ENCODE assay signal across 14 mouse cellular contexts in genomic region chr10:95355678-95356268, GRCm38 (mm10). TPM values are rescaled to one million over a fixed set of nuclear protein-coding genes. Genes with fewer than 3 reads are reported as not detected.
A peak's percentile ranks its signal among the peaks of the same experiment; 100 is the strongest.
DNase-seq lines count a peak whose midpoint lies in the region; ATAC-seq lines count a peak whose summit lies in the region.
"Had no signal": no experiment of that assay in that cellular context is flagged by ENCODE, and none has a peak within 500 bp of the region (broad histone marks: within the 10 kb centered on the region; RNA-seq: fewer than 3 reads in every experiment).

No protein-coding gene starts in this region.

- no peaks in the 10 kb centered on the region for H3K36me3 ChIP-seq in neural tube, embryonic 15.5 days
- no peaks in the 10 kb centered on the region for H3K36me3 ChIP-seq in hindbrain, embryonic 16.5 days (ENCODE audit: control insufficient read depth, insufficient read depth, low read length)
- H3K36me3 ChIP-seq in forebrain, embryonic 10.5 days (replicated peaks): no peaks in the 10 kb centered on the region
- H3K36me3 ChIP-seq: heart, embryonic 13.5 days; kidney, embryonic 15.5 days; limb, embryonic 12.5 days had no signal

- H3K9ac ChIP-seq in neural tube, embryonic 15.5 days (replicated peaks): no peak overlapping the region
- no peak overlapping the region for H3K9ac ChIP-seq in hindbrain, embryonic 16.5 days (ENCODE audit: low read depth, low read length)
- H3K9ac ChIP-seq: heart, embryonic 13.5 days; kidney, embryonic 15.5 days; limb, embryonic 12.5 days had no signal

- DNase-seq in embryo, embryonic 10.5 days (ENCODE audit: low spot score): peak; percentile 14
- no peak for DNase-seq in embryo, embryonic 10 days (ENCODE audit: low spot score)
- DNase-seq in neural tube, embryonic 10.5 days (ENCODE audit: extremely low spot score, low spot score): peak; percentile 30
- no peak for DNase-seq in left cerebral cortex, adult 11 months (ENCODE audit: low spot score)
- DNase-seq in forebrain, embryonic 10.5 days (ENCODE audit: extremely low spot score, low spot score): no peak
- DNase-seq in frontal cortex, adult 2 months (ENCODE audit: extremely low spot score in 1 of 2, low spot score in 1 of 2): no peak
- DNase-seq: gastrocnemius, postnatal 25 days; right cerebral cortex, postnatal 14 days; thymus, adult 18-20 months had no signal

- H3K4me2 ChIP-seq in neural tube, embryonic 15.5 days: no peak overlapping the region
- H3K4me2 ChIP-seq in hindbrain, embryonic 16.5 days (ENCODE audit: low read length): no peak overlapping the region
- H3K4me2 ChIP-seq: heart, embryonic 13.5 days; kidney, embryonic 15.5 days; limb, embryonic 12.5 days had no signal

- ATAC-seq in neural tube, embryonic 15.5 days (ENCODE audit: low FRiP score): no peak; the same call in 1 of the 2 replicates
- peak; percentile 77 for ATAC-seq in hindbrain, embryonic 16.5 days

- peaks cover 5% of the 10 kb centered on the region for H3K4me1 ChIP-seq in neural tube, embryonic 15.5 days
- peaks cover 4% of the 10 kb centered on the region; the same call in 1 of the 2 replicates for H3K4me1 ChIP-seq in hindbrain, embryonic 16.5 days (ENCODE audit: control insufficient read depth, insufficient read depth, low read depth, low read length)
- H3K4me1 ChIP-seq in forebrain, embryonic 10.5 days: no peaks in the 10 kb centered on the region
- H3K4me1 ChIP-seq: heart, embryonic 13.5 days; kidney, embryonic 15.5 days; limb, embryonic 12.5 days had no signal

- H3K4me3 ChIP-seq in neural tube, embryonic 15.5 days (replicated peaks): no peak overlapping the region
- H3K4me3 ChIP-seq in hindbrain, embryonic 16.5 days (ENCODE audit: low read length): no peak overlapping the region
- no peak overlapping the region for H3K4me3 ChIP-seq in forebrain, embryonic 10.5 days
- H3K4me3 ChIP-seq: heart, embryonic 13.5 days; kidney, embryonic 15.5 days; limb, embryonic 12.5 days had no signal

- no peaks in the 10 kb centered on the region for H3K27me3 ChIP-seq in neural tube, embryonic 15.5 days (replicated peaks)
- H3K27me3 ChIP-seq in hindbrain, embryonic 16.5 days (replicated peaks; ENCODE audit: control insufficient read depth, insufficient read depth, low read length): no peaks in the 10 kb centered on the region
- no peaks in the 10 kb centered on the region for H3K27me3 ChIP-seq in forebrain, embryonic 10.5 days (ENCODE audit: poor library complexity, severe bottlenecking)
- H3K27me3 ChIP-seq: heart, embryonic 13.5 days; kidney, embryonic 15.5 days; limb, embryonic 12.5 days had no signal

- H3K27ac ChIP-seq in neural tube, embryonic 15.5 days (replicated peaks): no peak overlapping the region
- no peak overlapping the region for H3K27ac ChIP-seq in hindbrain, embryonic 16.5 days (ENCODE audit: low read depth, low read length)
- no peak overlapping the region for H3K27ac ChIP-seq in forebrain, embryonic 10.5 days
- H3K27ac ChIP-seq: heart, embryonic 13.5 days; kidney, embryonic 15.5 days; limb, embryonic 12.5 days had no signal

- 16% methylated on average over 6 of the region's 6 CpGs for WGBS in neural tube, embryonic 15.5 days
- 34% methylated on average over 6 of the region's 6 CpGs for WGBS in hindbrain, embryonic 16.5 days
- WGBS in forebrain, embryonic 10.5 days: 57% methylated on average over 6 of the region's 6 CpGs

- no peaks in the 10 kb centered on the region for H3K9me3 ChIP-seq in neural tube, embryonic 15.5 days (replicated peaks)
- peaks cover 4% of the 10 kb centered on the region; the same call in 1 of the 2 replicates for H3K9me3 ChIP-seq in hindbrain, embryonic 16.5 days (ENCODE audit: control insufficient read depth, low read length)
- peaks cover 10% of the 10 kb centered on the region; the same call in 1 of the 2 replicates for H3K9me3 ChIP-seq in forebrain, embryonic 10.5 days

RNA-seq across cellular contexts. Expression of gene Cradd, which starts 31.8 kb away (rescaled TPM):
- polyA plus RNA-seq in neural tube, embryonic 15.5 days (2015; fragmentation: Nextera tagmentation; extraction: Ambion mirVana): 8.2 and 9.8 TPM in 2 replicates
- polyA plus RNA-seq in hindbrain, embryonic 16.5 days (2015; fragmentation: Nextera tagmentation; extraction: Ambion mirVana): 8.7 and 9.2 TPM in 2 replicates
- polyA plus RNA-seq in forebrain, embryonic 10.5 days (2016; fragmentation: Nextera tagmentation; extraction: Ambion mirVana): 11.6 and 13.2 TPM in 2 replicates
- 7.1 and 8.6 TPM in 2 replicates for polyA plus RNA-seq in frontal cortex, adult 2 months (2012; rRNA removed)

Comparison
In these comparisons a context has a peak if more than half of its experiments do, and no peak if none do; other contexts are left out.
1. DNase-seq: peak in embryo, embryonic 10.5 days (single experiment) and neural tube, embryonic 10.5 days (single experiment); none in embryo, embryonic 10 days (single experiment), left cerebral cortex, adult 11 months (single experiment), forebrain, embryonic 10.5 days (single experiment) and frontal cortex, adult 2 months (0 of 2).